Mouse (Mus musculus) limb, embryonic 14.5 days (tissue): ENCODE results near the gene Plekhb2. TPM values are rescaled to one million over a fixed set of nuclear protein-coding genes. Genes with fewer than 3 reads are reported as not detected.

ENCODE experiments used
- ATAC-seq: fragments of 200-750 bp; cut with Nextera tagmentation; 2 replicates; pipeline ENCODE4 v1.8.0; 2017; ENCODE audit warnings: low read depth, moderate number of reproducible peaks, moderate TSS enrichment; ENCODE audit not compliant: low FRiP score
- DNase-seq: peaks from one replicate; pipeline ENCODE4 v3.0.0-alpha.2; 2015; ENCODE audit warnings: low spot score
- H3K27ac ChIP-seq: fragments of 300-500 bp; sonication (generic); replicated peaks from 2 replicates; pipeline ENCODE4 v1.5.1; 2014; ENCODE audit warnings: low read depth, mild to moderate bottlenecking, low read length, moderate library complexity, mixed read lengths
- H3K27me3 ChIP-seq: fragments of 300-500 bp; sonication (generic); 2 replicates; pipeline ENCODE4 v1.6.1; 2014; ENCODE audit warnings: low read length, mixed read lengths; ENCODE audit not compliant: control insufficient read depth, insufficient read depth
- H3K36me3 ChIP-seq: fragments of 300-500 bp; sonication (generic); 2 replicates; pipeline ENCODE4 v1.6.1; 2014; ENCODE audit warnings: mild to moderate bottlenecking, low read length, moderate library complexity, mixed read lengths; ENCODE audit not compliant: control insufficient read depth, insufficient read depth
- H3K4me1 ChIP-seq: fragments of 300-500 bp; sonication (generic); 2 replicates; pipeline ENCODE4 v1.6.1; 2014; ENCODE audit warnings: antibody characterized with exemption, low read length, mixed read lengths; ENCODE audit not compliant: control insufficient read depth, insufficient read depth
- H3K4me2 ChIP-seq: fragments of 300-500 bp; sonication (generic); replicated peaks from 2 replicates; pipeline ENCODE4 v1.6.1; 2014; ENCODE audit warnings: low read depth, mild to moderate bottlenecking, low read length, moderate library complexity; ENCODE audit not compliant: severe bottlenecking
- H3K4me3 ChIP-seq: fragments of 300-500 bp; sonication (generic); replicated peaks from 2 replicates; pipeline ENCODE4 v1.5.1; 2014; ENCODE audit warnings: low read length
- H3K9ac ChIP-seq: fragments of 300-500 bp; sonication (generic); 2 replicates; pipeline ENCODE4 v1.6.1; 2014; ENCODE audit warnings: mild to moderate bottlenecking, low read depth, low read length, moderate library complexity; ENCODE audit not compliant: severe bottlenecking
- H3K9me3 ChIP-seq: fragments of 300-500 bp; sonication (generic); 2 replicates; pipeline ENCODE4 v1.6.1; 2016; ENCODE audit warnings: low read length; ENCODE audit not compliant: control insufficient read depth
- POLR2A ChIP-seq: fragments of 200-500 bp; IDR thresholded peaks from 2 replicates; pipeline ENCODE4 v1.8.0; 2012; ENCODE audit warnings: inconsistent platforms, mild to moderate bottlenecking, moderate library complexity, borderline replicate concordance; ENCODE audit not compliant: insufficient read depth, insufficient read length; ENCODE audit errors: extremely low read depth
- WGBS: fragments of 180-500 bp; shearing (Covaris S2); extraction: QIAGEN DNeasy Blood & Tissue Kit; methylation state at CpG from one replicate; pipeline ENCODE4 v1.1.7; 2014; 5-methylcytosine and 5-hydroxymethylcytosine counted together
- polyA plus RNA-seq, 2 experiments: library from polyadenylated mRNA; depleted of rRNA in 1 of 2; stranded (reverse) in 1 of 2; unstranded in 1 of 2; fragments of >200 nt; fragmentation: Nextera tagmentation in 1 of 2; extraction: Ambion mirVana in 1 of 2; gene quantifications; 2 replicates each; pipeline versions ENCODE4 v1.2.1 to v1.2.3; 2012 to 2014

Gene Plekhb2
- polyA plus RNA-seq, 2 experiments = 9.5 to 15.6 TPM

DNA sequence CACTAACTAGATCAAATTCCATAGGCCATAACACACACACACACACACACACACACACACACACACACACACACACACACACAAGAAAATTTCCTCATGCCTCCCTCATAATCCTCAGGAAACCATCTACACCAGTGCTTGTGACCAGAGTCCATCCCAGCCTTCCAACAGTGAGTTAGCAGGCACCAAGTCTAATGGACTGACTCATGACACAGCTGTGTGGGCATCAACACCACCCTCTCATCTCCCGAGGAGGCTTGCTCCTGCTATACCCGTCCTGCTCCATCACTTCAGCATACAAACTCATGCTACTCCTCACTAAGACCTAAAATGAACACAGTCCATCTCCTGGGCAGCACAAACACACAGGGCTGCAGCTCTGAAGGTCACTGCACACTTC lies 18.8 kb upstream of the Plekhb2 start:
- TF ChIP-seq POLR2A = no peak
- no peak for ATAC-seq
- no peak for DNase-seq
- WGBS = 77% methylated on average over 2 of the region's 2 CpGs
- Histone ChIP-seq H3K27ac (no peak overlapping the region), H3K36me3 (peaks cover 53% of the 10 kb centered on the region), H3K4me3 (no peak overlapping the region), H3K4me1 (peaks cover 11% of the 10 kb centered on the region; the same call in 1 of the 2 replicates), H3K4me2 (no peak overlapping the region), H3K27me3 (no peaks in the 10 kb centered on the region), H3K9ac (no peak overlapping the region), H3K9me3 (no peaks in the 10 kb centered on the region)

GRCm38 (mm10) chr1:34831381-34831780 lies 18.4 kb upstream of the Plekhb2 start:
- Histone ChIP-seq H3K4me1 (peaks cover 11% of the 10 kb centered on the region; the same call in 1 of the 2 replicates), H3K27me3 (no peaks in the 10 kb centered on the region), H3K36me3 (peaks cover 53% of the 10 kb centered on the region), H3K4me2 (no peak overlapping the region), H3K27ac (no peak overlapping the region), H3K4me3 (no peak overlapping the region), H3K9ac (no peak overlapping the region), H3K9me3 (no peaks in the 10 kb centered on the region)
- DNase-seq = no peak
- 53% methylated on average over 1 of the region's 1 CpGs for WGBS
- ATAC-seq = no peak
- no peak for TF ChIP-seq POLR2A

GRCm38 (mm10) chr1:34834904-34835303 lies 14.9 kb upstream of the Plekhb2 start:
- Histone ChIP-seq H3K27me3 (no peaks in the 10 kb centered on the region), H3K4me3 (no peak overlapping the region), H3K36me3 (peaks cover 31% of the 10 kb centered on the region), H3K27ac (no peak overlapping the region), H3K4me2 (no peak overlapping the region), H3K4me1 (peaks cover 17% of the 10 kb centered on the region), H3K9ac (no peak overlapping the region), H3K9me3 (no peaks in the 10 kb centered on the region)
- no peak for ATAC-seq
- no peak for DNase-seq
- 90% methylated on average over 2 of the region's 2 CpGs for WGBS
- TF ChIP-seq POLR2A = no peak

DNA sequence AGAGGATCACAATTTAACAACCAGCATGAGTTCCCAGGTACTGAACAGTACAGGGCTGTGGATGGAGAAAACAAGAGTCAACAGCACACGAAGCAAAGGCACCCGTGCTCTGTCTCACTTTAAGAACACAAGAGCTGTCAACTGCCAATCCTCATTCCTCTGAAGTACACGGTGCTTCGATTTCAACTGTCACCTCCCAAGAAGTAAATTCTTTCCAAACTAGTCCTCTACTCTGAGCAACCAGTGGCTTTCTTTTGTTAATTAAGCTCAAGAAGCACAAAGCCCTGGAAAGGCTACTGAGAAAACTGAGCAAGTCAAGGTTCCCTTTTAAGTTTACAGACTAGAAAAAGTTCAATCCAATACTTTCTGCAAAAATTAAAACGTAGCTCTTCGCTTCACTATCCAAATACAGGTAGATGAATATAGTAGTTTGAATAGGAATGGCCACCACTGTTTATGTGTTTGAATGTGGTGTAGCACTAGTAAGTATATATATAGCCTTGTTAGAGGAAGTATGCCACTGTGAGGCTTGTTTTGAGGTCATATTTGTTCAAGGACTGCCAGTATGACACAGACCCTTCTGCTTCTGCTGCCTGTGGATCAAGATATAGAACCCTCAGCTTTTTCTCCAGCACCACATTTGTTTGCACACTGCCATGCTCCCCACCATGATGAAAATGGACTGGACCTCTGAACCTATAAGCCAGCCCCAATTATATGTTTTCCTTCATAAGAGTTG lies 11.7 kb upstream of the Plekhb2 start:
- Histone ChIP-seq H3K9ac (no peak overlapping the region), H3K9me3 (no peaks in the 10 kb centered on the region), H3K27me3 (no peaks in the 10 kb centered on the region), H3K27ac (no peak overlapping the region), H3K4me3 (no peak overlapping the region), H3K36me3 (peaks cover 28% of the 10 kb centered on the region), H3K4me2 (no peak overlapping the region), H3K4me1 (peaks cover 23% of the 10 kb centered on the region)
- 79% methylated on average over 6 of the region's 6 CpGs for WGBS
- TF ChIP-seq POLR2A = no peak
- ATAC-seq (no peak), DNase-seq (no peak)

- H3K9me3 ChIP-seq = no peaks in the 10 kb centered on the region
- H3K27ac ChIP-seq = no peak overlapping the region
- no peaks in the 10 kb centered on the region for H3K27me3 ChIP-seq
- WGBS = 73% methylated on average over 12 of the region's 12 CpGs
- no peak overlapping the region for H3K9ac ChIP-seq
- DNase-seq (no peak), ATAC-seq (no peak)
- peaks cover 23% of the 10 kb centered on the region for H3K4me1 ChIP-seq
- TF ChIP-seq POLR2A = no peak
- H3K4me3 ChIP-seq = no peak overlapping the region
- peaks cover 24% of the 10 kb centered on the region for H3K36me3 ChIP-seq
- H3K4me2 ChIP-seq = no peak overlapping the region
Observed at GRCm38 (mm10) chr1:34839241-34839640, 10.5 kb upstream of the Plekhb2 start.
